Mouse (Mus musculus) C2C12 (cell line): ENCODE results near the gene B3gntl1. TPM values are rescaled to one million over a fixed set of nuclear protein-coding genes. Genes with fewer than 3 reads are reported as not detected.

ENCODE experiments used
- H3K27me3 ChIP-seq: one replicate; pipeline ENCODE4 v1.6.1; 2011; ENCODE audit not compliant: control insufficient read depth, insufficient read depth, insufficient read length
- H3K36me3 ChIP-seq: one replicate; pipeline ENCODE4 v1.6.1; 2011; ENCODE audit not compliant: control insufficient read depth, insufficient read depth
- H3K4me3 ChIP-seq: one replicate; pipeline ENCODE4 v1.5.1; 2011; ENCODE audit warnings: mild to moderate bottlenecking, control low read depth; ENCODE audit not compliant: poor library complexity, insufficient read depth, severe bottlenecking
- H3K79me2 ChIP-seq: one replicate; pipeline ENCODE4 v1.6.1; 2011; ENCODE audit not compliant: control insufficient read depth, insufficient read depth
- H3K79me3 ChIP-seq: one replicate; pipeline ENCODE4 v1.6.1; 2011; ENCODE audit warnings: low read depth, control low read depth
- H3ac ChIP-seq: one replicate; pipeline ENCODE3; 2011; ENCODE audit warnings: low read depth; ENCODE audit not compliant: control insufficient read depth, insufficient read length
- CEBPB ChIP-seq: IDR thresholded peaks from one replicate; pipeline ENCODE4 v1.6.1; 2011; ENCODE audit warnings: low read depth, mild to moderate bottlenecking, control low read depth, moderate library complexity
- CTCF ChIP-seq: IDR thresholded peaks from one replicate; pipeline ENCODE4 v1.5.1; 2011; ENCODE audit not compliant: control insufficient read depth, insufficient read depth, insufficient read length
- FOSL1 ChIP-seq: IDR thresholded peaks from one replicate; pipeline ENCODE4 v1.8.0; 2011; ENCODE audit warnings: mild to moderate bottlenecking, low read length; ENCODE audit not compliant: poor library complexity, insufficient read depth, severe bottlenecking
- MAX ChIP-seq: IDR thresholded peaks from one replicate; pipeline ENCODE4 v1.6.1; 2011; ENCODE audit warnings: mild to moderate bottlenecking, control low read depth
- MYOD1 ChIP-seq: IDR thresholded peaks from one replicate; pipeline ENCODE4 v1.6.1; 2011; ENCODE audit warnings: low read depth; ENCODE audit not compliant: control insufficient read depth, insufficient read length
- MYOG ChIP-seq: IDR thresholded peaks from one replicate; pipeline ENCODE4 v1.6.1; 2011; ENCODE audit not compliant: control insufficient read depth, insufficient read length; ENCODE audit errors: extremely low read depth
- USF1 ChIP-seq: IDR thresholded peaks from one replicate; pipeline ENCODE4 v1.6.1; 2011; ENCODE audit warnings: low read depth, mild to moderate bottlenecking, control low read depth, moderate library complexity
- polyA plus RNA-seq: library from polyadenylated mRNA; unstranded; fragments of >200 nt; fragmentation: generic; extraction: Trizol; gene quantifications from one replicate; pipeline ENCODE4 v1.2.1, GENCODE M21; 2012; ENCODE audit warnings: missing spikeins

The B3gntl1 gene
- polyA plus RNA-seq, 1 experiment, result 2.7 TPM

- Histone ChIP-seq H3K79me2 (no peaks in the 10 kb centered on the region), H3K79me3 (no peaks in the 10 kb centered on the region), H3ac (no peak overlapping the region), H3K27me3 (no peaks in the 10 kb centered on the region), H3K36me3 (peaks cover 75% of the 10 kb centered on the region), H3K4me3 (no peak overlapping the region)
- TF ChIP-seq MYOG (no peak), FOSL1 (no peak), USF1 (no peak), MYOD1 (no peak), MAX (no peak), CEBPB (no peak), CTCF (no peak)
These were observed 55.6 kb downstream of the B3gntl1 start for GRCm38 (mm10) chr11:121617371-121617770.

DNA sequence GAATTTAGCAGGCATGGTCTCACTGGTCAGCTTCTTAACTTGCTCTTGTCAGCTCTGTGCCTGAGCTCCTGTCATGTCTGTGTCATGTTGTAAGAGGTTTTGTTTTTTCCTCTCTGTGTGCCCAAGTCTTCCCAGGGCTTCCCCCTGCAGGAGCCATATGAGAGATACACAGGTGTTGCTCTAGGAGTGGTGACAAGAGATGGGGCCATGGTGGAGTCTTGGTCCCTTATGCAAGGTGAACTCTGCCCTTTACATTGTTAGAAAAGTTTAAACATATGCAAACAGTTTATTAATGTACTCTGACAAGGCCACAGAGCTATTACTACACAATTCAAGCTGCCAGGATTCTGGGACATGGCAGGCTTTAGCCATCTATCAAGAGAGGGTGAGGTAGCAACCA lies 56.5 kb downstream of the B3gntl1 start:
- no peak for TF ChIP-seq CTCF
- TF ChIP-seq CEBPB, result no peak
- TF ChIP-seq USF1, result no peak
- no peak for TF ChIP-seq FOSL1
- TF ChIP-seq MAX, result no peak
- no peak for TF ChIP-seq MYOD1

GRCm38 (mm10) chr11:121615961-121616485 lies 56.9 kb downstream of the B3gntl1 start:
- Histone ChIP-seq H3K36me3 (peaks cover 80% of the 10 kb centered on the region), H3K27me3 (no peaks in the 10 kb centered on the region), H3K79me3 (no peaks in the 10 kb centered on the region), H3K79me2 (no peaks in the 10 kb centered on the region), H3ac (no peak overlapping the region), H3K4me3 (no peak overlapping the region)
- TF ChIP-seq CEBPB (no peak), CTCF (no peak), FOSL1 (no peak), MAX (no peak), MYOG (no peak), USF1 (no peak)

More for the DNA sequence above, 56.5 kb downstream of the B3gntl1 start:
- no peaks in the 10 kb centered on the region for H3K79me2 ChIP-seq
- no peak overlapping the region for H3ac ChIP-seq
- peaks cover 76% of the 10 kb centered on the region for H3K36me3 ChIP-seq
- H3K4me3 ChIP-seq, result no peak overlapping the region
- H3K79me3 ChIP-seq, result no peaks in the 10 kb centered on the region
- no peaks in the 10 kb centered on the region for H3K27me3 ChIP-seq

- H3ac ChIP-seq, result no peak overlapping the region
- H3K79me2 ChIP-seq, result no peaks in the 10 kb centered on the region
- peaks cover 57% of the 10 kb centered on the region for H3K36me3 ChIP-seq
- no peaks in the 10 kb centered on the region for H3K79me3 ChIP-seq
- H3K27me3 ChIP-seq, result no peaks in the 10 kb centered on the region
- no peak overlapping the region for H3K4me3 ChIP-seq
- TF ChIP-seq MYOG (no peak), CEBPB (no peak), MYOD1 (no peak), MAX (no peak), USF1 (no peak), FOSL1 (no peak), CTCF (no peak)
These were observed 62.0 kb downstream of the B3gntl1 start for GRCm38 (mm10) chr11:121610976-121611375.

DNA sequence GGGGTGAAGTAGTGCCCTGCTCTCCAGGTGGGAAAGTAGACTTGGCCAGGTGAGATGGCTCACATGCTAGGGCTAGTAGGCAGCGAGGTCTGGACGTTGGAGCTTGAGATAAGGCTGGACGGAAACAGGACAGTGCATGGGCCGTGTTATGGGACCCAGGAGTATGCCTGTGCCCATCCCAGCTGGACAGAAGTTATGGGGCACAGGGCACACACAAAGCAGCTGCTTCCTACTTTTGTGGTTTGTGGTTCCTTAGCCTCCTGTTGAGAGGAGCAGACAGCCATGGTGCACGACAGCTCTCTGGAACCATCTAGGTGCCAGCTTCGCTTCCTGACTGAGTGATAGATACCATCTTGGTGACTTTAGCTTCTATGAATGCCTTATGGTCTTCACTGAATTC lies 67.3 kb downstream of the B3gntl1 start:
- Histone ChIP-seq H3K79me3 (no peaks in the 10 kb centered on the region), H3K4me3 (no peak overlapping the region), H3ac (no peak overlapping the region), H3K36me3 (peaks cover 60% of the 10 kb centered on the region), H3K27me3 (no peaks in the 10 kb centered on the region), H3K79me2 (no peaks in the 10 kb centered on the region)
- TF ChIP-seq MYOD1 (peak; percentile 84), USF1 (no peak), FOSL1 (no peak)

DNA sequence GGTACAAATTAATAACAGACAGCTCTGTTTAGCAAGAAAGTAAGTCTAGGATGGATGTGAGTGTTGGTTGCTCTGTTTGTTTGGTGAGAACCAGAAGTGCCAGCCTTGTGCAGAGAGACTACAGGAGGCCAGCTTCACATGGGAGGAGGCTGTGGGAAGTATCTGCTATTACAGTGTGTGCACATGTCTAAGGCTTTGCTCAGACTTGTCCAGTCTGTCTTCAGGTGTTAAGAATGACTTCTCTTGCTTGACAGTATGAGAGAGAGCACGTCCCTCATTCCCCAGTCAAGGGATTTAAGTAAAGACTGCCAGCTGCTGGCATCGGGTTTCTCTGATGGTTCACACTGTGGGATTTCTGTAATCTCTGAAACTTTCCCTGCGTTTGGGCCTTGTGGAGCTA lies 71.5 kb downstream of the B3gntl1 start:
- H3ac ChIP-seq, result no peak overlapping the region
- H3K79me3 ChIP-seq, result no peaks in the 10 kb centered on the region
- TF ChIP-seq MAX, result no peak
- H3K36me3 ChIP-seq, result peaks cover 64% of the 10 kb centered on the region
- H3K4me3 ChIP-seq, result no peak overlapping the region
- H3K27me3 ChIP-seq, result no peaks in the 10 kb centered on the region
- no peaks in the 10 kb centered on the region for H3K79me2 ChIP-seq
